Mouse (Mus musculus) T-cell, adult 2 months (primary cell): Measurements from ENCODE around the gene Atp5g2.
A peak's percentile ranks its signal among the peaks of the same experiment; 100 is the strongest.

Experiments used
- DNase-seq: peaks from one replicate; pipeline ENCODE4 v3.0.0; 2022; ENCODE audit warnings: low spot score

The Atp5g2 gene

DNA sequence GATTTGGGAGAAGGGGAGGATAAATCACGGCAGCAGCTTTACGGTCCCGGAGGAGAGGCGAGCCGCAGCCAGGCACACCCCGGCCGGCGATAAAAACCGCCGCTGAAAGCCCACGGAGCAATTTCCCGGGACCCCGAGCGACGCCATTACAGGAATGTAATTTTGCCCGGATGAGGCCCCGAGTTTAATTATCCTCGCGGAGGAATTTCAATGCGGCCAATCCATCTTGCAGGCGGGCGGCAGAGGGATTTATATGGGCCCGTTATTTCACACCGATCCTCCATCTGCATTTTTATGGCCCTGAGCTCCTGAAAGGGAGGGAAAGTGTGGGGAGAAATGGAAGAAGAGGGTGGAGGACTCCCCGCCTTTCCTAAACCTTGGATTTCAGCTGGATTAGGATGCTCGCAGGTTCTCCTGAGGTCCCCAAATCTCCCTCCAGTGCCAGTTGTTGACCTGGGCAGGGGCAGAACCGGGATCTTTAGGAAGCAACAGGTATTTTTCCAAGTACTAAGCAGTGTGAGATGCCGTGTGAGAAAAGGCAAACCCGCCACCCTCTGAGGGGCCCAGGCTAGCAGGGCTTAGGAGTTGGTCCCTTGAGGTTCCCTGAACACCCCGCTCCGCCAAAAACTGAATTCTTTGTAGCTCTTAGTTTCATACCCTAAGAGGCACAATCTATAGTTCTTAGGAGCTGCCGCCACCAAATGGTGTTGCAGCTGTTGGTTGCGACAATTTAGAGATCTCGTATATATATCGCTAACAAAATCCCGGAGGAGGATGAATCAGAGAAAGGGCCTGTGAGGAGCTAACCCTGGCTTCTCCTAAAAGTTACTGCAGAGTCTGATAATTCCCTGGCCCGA, at the start of gene Atp5g2:
TSS of gene Atp5g2 (minus strand) at position 138 of the 857 bp plus-strand sequence.
- DNase-seq, result no peak

GRCm38 (mm10) chr15:102721016-102721898, 49.1 kb upstream of the Atp5g2 start:
- peak; percentile 31 for DNase-seq

- DNase-seq, result no peak
Measured at GRCm38 (mm10) chr15:102716132-102716531, 44.0 kb upstream of the Atp5g2 start.

DNA sequence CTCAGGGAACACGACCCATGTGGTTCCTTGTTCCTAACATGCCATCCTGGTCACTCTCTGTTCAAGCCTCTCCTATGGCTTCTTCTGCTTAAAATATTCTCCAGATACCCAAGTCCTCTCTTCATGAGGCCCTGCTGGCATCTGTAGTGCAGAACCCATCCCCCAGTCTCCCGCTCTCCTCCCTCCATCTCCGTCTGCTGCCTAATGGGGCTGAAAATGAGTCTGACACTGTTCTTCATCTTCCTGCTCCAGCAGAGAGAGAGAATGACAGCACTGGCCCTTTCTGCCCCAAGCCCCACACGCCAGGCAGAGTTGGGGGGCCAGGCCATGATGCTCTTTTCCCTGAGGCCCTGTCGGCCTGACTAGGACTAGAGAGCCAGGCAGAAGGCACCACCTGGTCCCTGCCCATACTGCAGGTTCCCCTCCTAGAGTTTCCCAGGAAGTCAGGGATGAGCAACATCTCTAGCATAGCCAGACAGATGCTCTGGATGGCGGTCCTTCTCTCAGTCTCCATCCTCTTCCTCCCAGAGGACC, 35.7 kb upstream of the Atp5g2 start:
- no peak for DNase-seq

DNA sequence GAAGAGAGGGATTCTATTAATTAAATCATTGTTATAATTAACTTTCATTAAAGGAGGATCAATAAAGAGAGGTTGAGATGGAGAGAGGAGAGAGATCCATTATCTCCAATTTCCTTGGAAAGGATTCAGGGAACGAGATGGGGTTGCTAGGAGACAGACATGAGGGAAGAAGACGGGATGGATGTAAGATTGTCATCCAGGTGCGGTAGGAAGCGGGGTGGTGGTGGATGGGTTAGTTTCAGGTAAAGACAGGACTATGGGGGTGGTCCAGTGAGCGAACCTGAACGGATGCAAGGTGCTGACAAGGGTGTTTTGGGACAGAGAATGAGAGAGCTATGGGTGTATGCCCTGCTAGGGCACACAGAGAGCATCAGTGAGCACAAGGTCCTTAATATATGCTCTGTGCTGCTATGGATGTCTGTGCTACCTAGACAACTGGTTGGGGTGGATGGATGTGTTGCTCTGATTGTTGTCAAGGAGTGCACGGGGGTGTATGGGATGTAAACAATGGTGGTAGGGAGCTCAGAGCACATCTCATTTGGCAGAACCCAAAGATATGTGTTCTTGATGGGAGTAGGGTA, 33.9 kb upstream of the Atp5g2 start:
- DNase-seq, result no peak

DNA sequence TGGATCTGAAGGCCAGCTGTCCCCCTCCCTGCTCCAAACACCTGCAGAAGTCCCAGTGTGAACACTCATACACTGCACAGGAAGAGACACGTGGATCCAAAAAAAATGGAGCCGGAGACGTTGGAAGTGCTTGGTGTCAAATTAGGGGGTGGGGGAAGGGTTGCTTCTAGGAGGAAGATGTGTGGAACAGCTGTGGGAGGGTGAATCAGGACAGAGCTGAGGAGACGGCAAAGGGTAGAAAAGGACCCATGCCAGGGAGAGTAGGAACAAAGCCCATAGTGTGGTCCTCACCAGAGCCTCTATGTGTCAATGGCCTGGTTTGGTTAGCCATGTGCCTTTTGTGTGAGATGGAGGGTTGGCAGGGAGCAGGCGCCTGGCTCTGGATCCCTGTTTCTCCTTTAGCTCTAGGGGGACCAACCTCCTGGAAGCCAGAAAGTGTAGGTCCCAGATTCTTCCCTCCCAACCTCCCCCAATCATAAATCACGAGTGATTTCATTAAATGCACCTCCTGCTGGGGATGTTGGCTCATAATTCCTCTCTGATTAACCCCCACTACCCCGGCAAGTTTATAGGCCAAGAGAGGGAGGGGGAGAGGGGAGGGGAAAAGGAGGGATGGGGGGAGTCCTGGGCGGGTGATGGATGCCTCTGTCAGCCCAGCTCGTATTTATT, 33.2 kb upstream of the Atp5g2 start:
- DNase-seq, result no peak

DNA sequence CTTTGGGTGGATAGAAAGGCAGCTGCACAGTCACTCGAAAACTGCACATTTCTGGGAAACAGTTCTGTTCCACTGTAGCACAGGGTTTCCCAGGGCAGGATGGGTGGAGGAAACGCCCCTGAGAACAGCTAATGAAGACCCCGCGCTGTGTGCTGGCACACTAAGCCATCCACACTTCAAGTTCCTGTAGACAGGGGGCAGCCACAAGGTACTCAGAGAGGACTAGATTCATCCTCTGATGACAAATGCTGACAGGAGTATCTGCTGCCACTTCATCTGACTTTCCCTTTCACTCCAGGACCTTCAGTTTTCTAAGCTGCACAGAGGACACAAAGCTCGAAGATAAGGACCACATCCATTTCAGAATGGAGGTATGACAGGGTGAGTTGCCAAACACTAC, 32.7 kb upstream of the Atp5g2 start:
- no peak for DNase-seq

DNA sequence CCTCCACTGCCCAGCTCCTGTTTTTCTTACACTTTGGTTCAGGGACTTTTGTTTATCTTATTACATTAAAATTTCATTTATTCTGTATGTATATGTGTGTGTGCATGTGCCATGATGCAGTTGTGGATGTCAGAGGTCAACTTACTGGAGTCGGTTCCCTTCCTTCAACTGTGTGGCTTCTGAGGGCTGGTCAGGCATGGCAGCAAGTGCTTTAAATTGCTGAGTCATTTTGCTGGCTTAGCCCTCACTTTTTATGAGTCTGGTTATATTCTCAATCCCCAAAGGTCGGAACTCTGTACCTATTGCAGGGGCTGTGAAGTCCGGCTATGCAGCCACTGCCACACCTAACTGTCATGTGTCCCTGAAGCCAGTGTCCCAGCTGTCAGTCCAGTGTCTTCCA, 30.8 kb upstream of the Atp5g2 start:
- DNase-seq, result no peak

DNA sequence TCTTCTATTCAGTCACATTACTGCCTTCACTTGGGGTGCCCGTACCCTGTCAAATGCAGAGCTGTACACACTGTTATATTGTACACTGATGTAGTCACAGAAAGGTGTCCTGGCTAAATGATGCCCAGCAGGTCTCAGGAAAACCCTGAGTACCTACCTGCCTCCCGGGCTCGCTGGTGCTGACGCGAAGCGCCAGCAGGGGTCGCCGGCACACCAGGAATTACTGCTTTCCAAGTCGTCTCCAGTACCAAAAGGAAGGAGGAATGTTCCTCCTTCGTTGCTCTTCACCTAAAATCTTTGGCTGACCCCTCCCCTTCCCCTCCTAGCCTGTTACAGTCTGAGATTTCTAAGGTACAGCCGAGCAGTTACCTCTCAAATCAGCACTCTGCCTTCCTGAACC, 26.0 kb upstream of the Atp5g2 start:
- peak; percentile 36 for DNase-seq

DNA sequence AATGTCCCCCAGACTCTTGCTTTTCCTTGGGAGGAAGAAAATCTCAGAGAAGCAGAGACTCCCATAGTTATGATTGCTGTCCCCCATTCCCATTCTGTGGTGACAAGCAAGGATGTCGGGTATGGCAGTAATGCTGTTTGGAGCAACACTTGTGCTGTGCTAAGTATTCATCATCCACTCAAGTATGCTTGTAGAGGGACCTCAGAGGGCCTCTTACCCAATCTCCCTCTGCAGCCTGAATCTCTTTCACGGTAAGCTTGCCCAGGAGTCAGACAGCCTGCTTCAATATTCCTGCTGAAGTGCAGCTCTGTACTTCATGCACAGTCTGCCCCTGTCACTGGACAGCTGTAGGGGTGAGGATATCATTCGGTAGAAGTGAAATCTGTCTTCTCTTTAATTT, 24.7 kb upstream of the Atp5g2 start:
- DNase-seq, result no peak

- no peak for DNase-seq
Measured at GRCm38 (mm10) chr15:102693600-102693999, 21.4 kb upstream of the Atp5g2 start.

DNA sequence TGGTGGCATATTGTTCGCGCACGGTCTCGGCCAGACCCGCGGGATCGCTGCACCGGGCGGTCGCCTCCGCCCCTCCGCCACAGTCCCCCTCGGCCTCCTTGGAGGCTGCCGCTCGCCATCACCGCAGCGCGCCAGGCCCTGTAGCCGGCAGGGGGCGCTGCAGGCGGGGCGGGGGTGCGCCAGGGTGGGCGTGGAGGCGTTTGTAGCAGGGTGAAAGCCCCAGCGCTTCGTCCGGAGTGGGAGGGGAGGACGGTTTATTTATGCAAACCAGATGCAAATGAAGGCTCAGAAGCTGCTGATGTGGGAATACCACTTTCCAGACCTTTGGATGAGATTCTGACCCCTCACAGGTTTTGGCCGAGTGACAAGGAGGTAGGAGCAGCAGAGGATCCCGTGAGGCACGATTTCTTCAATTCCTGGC, 20.8 kb upstream of the Atp5g2 start:
- DNase-seq, result peak; percentile 41

- DNase-seq, result no peak
Measured at GRCm38 (mm10) chr15:102692321-102692804, 20.2 kb upstream of the Atp5g2 start.

GRCm38 (mm10) chr15:102685791-102686190, 13.6 kb upstream of the Atp5g2 start:
- no peak for DNase-seq

DNA sequence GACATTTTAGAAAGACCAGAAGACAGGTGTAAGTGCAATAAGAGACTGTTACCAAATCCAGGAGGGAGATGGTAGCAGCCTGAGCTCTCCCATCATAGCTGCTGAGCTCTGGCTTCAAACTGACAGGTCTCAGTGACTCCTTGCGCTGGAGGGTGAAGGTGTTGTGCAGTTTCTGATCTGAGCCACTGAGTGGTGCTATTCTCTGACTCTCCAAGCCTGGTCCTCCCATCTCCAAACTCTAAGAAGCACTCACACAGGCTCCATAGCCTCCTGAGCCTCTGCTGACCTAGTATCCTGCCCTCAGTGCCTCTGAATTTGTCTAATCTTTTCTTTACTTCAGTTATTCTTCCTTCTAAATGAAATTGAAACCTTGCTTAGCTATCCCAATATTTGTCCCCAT, 11.5 kb upstream of the Atp5g2 start:
- DNase-seq, result no peak

DNA sequence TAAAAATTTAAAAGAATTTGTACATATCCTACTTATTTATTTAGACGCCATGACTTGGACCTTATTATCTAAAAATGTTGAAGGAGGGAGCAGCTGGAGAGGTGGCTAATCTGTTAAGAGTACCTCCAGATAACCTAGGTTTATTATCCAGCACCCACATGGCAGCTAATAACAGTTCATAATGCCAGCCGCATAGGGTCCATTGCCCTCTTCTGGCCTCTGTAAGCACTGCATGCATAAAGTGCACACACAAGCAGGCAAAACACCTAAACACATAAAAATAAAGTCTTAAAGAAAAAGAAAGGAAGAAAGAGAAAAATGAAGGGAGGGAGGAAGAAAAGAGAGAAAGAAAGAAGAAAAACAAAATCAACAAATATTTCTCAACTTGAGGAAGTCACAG, 4.2 kb upstream of the Atp5g2 start:
- DNase-seq, result no peak

GRCm38 (mm10) chr15:102673548-102673947, 1.4 kb upstream of the Atp5g2 start:
- DNase-seq, result no peak

DNA sequence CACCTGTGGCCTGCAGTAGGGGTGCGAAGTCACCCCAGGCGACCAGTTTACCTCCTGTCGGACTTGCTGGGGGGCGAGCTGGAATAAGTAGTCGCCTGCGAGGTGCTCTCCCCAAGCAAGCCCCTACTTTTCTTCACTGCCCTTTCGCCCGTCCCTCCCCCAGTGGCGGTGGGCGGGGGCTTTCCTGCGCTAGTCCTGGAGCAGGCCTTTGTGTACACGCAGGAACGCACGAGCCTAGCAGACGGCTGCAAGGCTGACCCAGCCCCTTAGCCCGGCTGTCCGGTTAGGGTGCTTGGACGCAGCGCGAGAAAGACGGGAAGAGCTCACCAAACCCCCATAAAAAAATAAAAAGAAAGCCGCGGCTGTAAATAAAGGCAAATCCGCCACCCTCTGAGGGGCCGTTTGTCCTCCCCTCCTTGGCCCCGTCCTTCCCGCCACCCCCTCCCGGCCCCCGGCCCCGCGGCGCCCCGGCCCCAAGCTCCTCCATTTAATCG, 384 bp downstream of the Atp5g2 start:
- DNase-seq, result peak; percentile 46

- peak; percentile 97 for DNase-seq
Measured at GRCm38 (mm10) chr15:102670767-102671575, 1.2 kb downstream of the Atp5g2 start.

DNA sequence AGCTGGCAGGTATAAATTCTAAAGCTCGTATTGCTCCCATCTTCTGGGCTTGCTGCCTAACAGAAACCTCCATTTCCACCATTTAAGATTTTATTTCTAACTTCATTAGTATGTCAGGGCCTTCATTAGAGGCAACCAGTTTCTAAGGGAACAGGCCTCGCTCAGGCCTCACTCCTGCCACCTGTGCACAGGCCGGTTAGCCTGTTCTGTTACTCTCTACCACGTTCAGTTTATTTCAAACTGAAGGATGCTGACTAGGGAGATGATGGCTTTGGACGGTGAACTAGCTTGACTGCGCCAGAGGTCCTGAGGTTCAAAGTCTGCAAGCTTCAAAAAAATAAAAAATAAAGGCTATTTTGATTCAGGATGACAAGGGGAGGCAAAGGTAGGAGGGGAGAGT, 1.9 kb downstream of the Atp5g2 start:
- DNase-seq, result no peak

DNA sequence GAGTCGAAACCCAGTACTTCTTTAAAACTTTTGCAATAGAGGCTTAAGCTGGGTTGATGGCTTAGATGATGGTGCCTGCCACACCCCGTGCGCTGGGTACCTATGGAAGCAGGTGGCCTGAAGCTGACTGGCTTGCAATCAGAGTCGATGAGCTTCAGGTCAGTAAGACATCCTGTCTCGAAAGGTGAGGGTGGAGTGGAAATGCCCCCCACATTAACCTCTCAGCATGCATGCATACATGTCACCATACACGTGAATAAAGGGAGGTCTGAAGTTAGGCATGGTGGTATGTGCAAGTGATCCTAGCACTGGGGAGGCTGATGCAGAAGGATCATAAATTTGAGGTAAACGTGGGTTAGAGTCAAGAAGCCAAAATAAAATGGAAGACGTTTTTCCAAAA, 2.6 kb downstream of the Atp5g2 start:
- DNase-seq, result no peak
